Mouse (Mus musculus): Measurements from ENCODE around the gene Ms4a1. TPM values are rescaled to one million over a fixed set of nuclear protein-coding genes. Genes with fewer than 3 reads are reported as not detected.
A peak's percentile ranks its signal among the peaks of the same experiment; 100 is the strongest.
"Not testable (repeated sequence)": the region's sequence is repeated elsewhere in the genome, so short reads cannot be mapped to it uniquely, and the experiment has no call there.

Gene Ms4a1
- not detected for total RNA-seq (2021)
- long read RNA-seq, experiment 1: 0 reads
- long read RNA-seq, experiment 2: 0 reads

- no peak for TF ChIP-seq CTCF (conservative IDR thresholded peaks at IDR 0.05)
Observed at GRCm38 (mm10) chr19:11266052-11266845, at the start of gene Ms4a1. Ms4a1 (minus strand) TSS chr19:11266241.

GRCm38 (mm10) chr19:11314354-11314753 is 48.3 kb upstream of the Ms4a1 start, which contains the start of gene Ms4a14:
Ms4a14 (minus strand) TSS chr19:11314454.
- Histone ChIP-seq H3K27ac (no peak within 1 kb of the TSS), H3K4me3 (no peak within 1 kb of the TSS)
- no peak for TF ChIP-seq CTCF (conservative IDR thresholded peaks at IDR 0.05)
- DNase-seq (ENCODE audit: low spot score in 2 of 2): no peak

More at GRCm38 (mm10) chr19:11266052-11266845, at the start of gene Ms4a1:
- no peak within 1 kb of the TSS for H3K27ac ChIP-seq
- no peak for DNase-seq (ENCODE audit: low spot score in 2 of 2)
- no peak within 1 kb of the TSS for H3K4me3 ChIP-seq

- DNase-seq (ENCODE audit: low spot score in 2 of 2): no peak
- Histone ChIP-seq H3K4me3 (no peak overlapping the region), H3K27ac (no peak overlapping the region)
- TF ChIP-seq CTCF (conservative IDR thresholded peaks at IDR 0.05): no peak
Observed at GRCm38 (mm10) chr19:11308888-11309287, 42.8 kb upstream of the Ms4a1 start.

GRCm38 (mm10) chr19:11299529-11299928 is 33.5 kb upstream of the Ms4a1 start:
- DNase-seq (ENCODE audit: low spot score in 2 of 2); H3K4me3 ChIP-seq: not testable (repeated sequence)

DNA sequence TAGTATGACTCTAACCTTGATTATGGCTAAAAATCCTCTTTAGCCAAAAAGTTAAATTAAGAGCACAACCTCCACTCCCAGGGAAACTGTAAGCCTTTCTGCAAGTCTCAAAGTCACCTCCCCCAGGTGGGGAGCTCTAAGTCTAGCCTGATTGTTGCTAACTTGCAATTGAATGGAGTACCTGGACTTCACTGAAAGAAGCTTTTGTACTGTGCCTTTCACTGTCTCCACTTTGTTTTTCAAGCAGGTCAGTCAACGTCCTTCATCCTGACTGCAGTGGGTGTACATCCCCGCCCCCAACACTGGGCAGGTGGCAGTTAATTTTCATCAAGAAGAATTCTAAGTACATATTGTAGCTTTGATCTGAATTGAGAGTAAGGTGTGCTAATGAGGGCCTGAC is 32.9 kb upstream of the Ms4a1 start:
- no peak overlapping the region for H3K4me3 ChIP-seq
- DNase-seq (ENCODE audit: low spot score in 2 of 2): no peak
- no peak overlapping the region for H3K27ac ChIP-seq
- no peak for TF ChIP-seq CTCF (conservative IDR thresholded peaks at IDR 0.05)

More at GRCm38 (mm10) chr19:11299529-11299928, 33.5 kb upstream of the Ms4a1 start:
- H3K27ac ChIP-seq: not testable (repeated sequence)

GRCm38 (mm10) chr19:11293616-11294015 is 27.6 kb upstream of the Ms4a1 start:
- not testable (repeated sequence) for H3K27ac ChIP-seq; DNase-seq (ENCODE audit: low spot score in 2 of 2)
- H3K4me3 ChIP-seq: peak overlapping the region; percentile 53; the same call in 1 of the 2 replicates

DNA sequence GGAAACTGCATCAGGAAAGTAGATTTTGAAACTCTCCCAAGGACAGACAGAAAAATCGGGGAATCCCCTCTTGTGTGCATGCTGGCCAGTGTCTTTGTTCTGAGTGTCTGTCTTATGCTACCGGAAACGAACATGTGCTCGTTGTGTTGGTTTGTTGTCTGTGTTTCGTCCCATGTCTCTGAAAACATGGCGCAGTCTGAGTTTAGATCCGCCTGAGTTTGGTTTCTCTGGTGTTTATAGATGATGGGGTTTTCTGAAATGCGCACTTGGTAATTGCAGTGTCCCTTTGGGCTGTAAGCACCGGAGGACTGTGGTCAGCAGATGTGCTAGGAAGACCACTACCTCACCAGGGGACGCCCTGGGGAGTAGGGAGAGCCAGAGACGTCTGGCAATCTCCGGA is 26.9 kb upstream of the Ms4a1 start:
- Histone ChIP-seq H3K4me3 (peak overlapping the region; percentile 53), H3K27ac (peak overlapping the region; percentile 57; the same call in 1 of the 2 replicates)
- DNase-seq (ENCODE audit: low spot score in 2 of 2): no peak
- no peak for TF ChIP-seq CTCF (conservative IDR thresholded peaks at IDR 0.05)

DNA sequence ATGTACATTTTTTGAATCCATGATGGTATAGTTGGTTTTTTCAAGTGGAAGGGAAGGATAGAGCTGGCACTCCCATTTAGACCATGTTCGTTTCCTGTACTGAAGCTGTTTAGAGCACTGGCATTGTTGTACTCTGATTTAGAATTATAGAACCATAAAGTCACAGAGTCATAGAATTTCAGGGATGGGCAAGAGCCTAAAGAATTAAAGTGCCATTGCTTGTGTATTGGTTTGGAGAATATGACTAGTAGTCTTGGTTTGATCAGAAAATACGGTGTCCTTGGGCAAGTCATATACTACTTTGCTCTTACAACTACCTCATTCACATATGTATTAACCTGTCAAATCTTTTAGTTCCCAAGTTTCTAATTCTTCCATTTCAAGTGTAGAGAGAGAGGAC is 17.7 kb upstream of the Ms4a1 start, which contains the start of gene Ms4a5:
Gene Ms4a5 (minus strand): TSS at position 101 of the 400 bp plus-strand sequence.
- no peak for DNase-seq (ENCODE audit: low spot score in 2 of 2)
- TF ChIP-seq CTCF (conservative IDR thresholded peaks at IDR 0.05): no peak
- H3K27ac ChIP-seq: no peak within 1 kb of the TSS

DNA sequence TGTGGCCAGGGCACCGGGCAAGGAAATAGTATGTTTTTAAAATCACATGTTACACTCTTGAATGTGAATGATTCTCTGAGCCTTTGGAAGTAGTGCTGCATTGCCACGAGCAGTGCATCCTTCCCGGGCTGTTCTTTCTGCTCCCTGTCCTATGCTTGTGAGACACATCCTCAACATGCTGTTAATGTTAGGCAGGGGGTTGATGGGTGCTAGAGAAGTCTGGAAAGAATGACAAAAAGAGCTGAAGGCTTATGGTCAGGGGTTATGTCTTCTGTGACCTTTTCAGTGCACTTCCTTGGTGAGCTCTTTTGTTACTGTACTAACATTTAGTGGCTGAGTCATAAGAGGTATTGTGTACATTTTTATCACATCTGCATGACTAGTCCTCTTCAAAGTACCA is 14.2 kb upstream of the Ms4a1 start:
- TF ChIP-seq CTCF (conservative IDR thresholded peaks at IDR 0.05): no peak
- Histone ChIP-seq H3K27ac (no peak overlapping the region), H3K4me3 (no peak overlapping the region)
- no peak for DNase-seq (ENCODE audit: low spot score in 2 of 2)

More for the DNA sequence above, 17.7 kb upstream of the Ms4a1 start, which contains the start of gene Ms4a5:
- no peak within 1 kb of the TSS for H3K4me3 ChIP-seq

DNA sequence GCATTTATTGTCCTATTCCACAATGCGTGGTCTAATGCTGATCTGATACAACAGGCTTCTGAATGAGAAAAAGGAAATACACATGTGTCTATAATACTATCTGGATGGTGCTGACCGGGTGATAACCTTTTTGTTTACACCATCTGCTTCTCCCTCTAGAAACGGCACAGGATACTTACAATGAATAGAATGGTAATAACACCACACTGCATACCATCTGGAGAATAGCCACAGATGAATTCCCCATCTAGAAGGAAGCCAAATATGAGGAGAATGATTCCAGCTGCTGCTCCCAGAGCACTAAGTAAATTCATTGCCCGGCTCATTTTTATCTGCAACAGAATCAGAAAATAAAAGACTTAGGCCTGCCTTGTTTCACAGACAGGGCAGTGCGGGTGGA is 10.4 kb upstream of the Ms4a1 start:
- H3K27ac ChIP-seq: no peak overlapping the region
- DNase-seq (ENCODE audit: low spot score in 2 of 2): no peak
- TF ChIP-seq CTCF (conservative IDR thresholded peaks at IDR 0.05): no peak
- no peak overlapping the region for H3K4me3 ChIP-seq

- Histone ChIP-seq H3K4me3 (no peak overlapping the region), H3K27ac (no peak overlapping the region)
- no peak for DNase-seq (ENCODE audit: low spot score in 2 of 2)
- TF ChIP-seq CTCF (conservative IDR thresholded peaks at IDR 0.05): no peak
Observed at GRCm38 (mm10) chr19:11266956-11267355, 915 bp upstream of the Ms4a1 start.

GRCm38 (mm10) chr19:11264602-11265185 is 1.3 kb downstream of the Ms4a1 start:
- no peak for DNase-seq (ENCODE audit: low spot score in 2 of 2)
- TF ChIP-seq CTCF (conservative IDR thresholded peaks at IDR 0.05): no peak
- H3K4me3 ChIP-seq: no peak overlapping the region
- no peak overlapping the region for H3K27ac ChIP-seq

- no peak for DNase-seq (ENCODE audit: low spot score in 2 of 2)
- TF ChIP-seq CTCF (conservative IDR thresholded peaks at IDR 0.05): no peak
- no peak overlapping the region for H3K27ac ChIP-seq
- H3K4me3 ChIP-seq: no peak overlapping the region
Observed at GRCm38 (mm10) chr19:11263549-11263948, 2.5 kb downstream of the Ms4a1 start.

DNA sequence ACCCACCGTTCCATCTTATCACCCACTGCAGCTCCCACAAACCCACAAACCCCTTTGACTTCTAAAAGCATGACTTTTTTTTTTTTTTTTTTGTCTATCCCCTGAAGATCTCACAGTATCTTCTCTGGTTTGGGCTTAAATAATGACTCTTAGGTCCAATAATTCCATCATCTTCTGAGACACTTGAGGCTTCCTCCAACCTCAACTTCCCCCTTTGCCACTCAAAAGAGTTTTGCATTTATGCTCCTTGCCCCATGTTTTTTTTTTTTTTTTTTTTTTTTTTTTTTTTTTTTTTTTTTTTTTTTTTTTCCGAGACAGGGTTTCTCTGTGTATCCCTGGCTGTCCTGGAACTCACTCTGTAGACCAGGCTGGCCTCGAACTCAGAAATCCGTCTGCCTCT is 3.1 kb downstream of the Ms4a1 start:
- H3K4me3 ChIP-seq; DNase-seq (ENCODE audit: low spot score in 2 of 2); H3K27ac ChIP-seq: not testable (repeated sequence)

Measured in layer of hippocampus, adult 2 months (tissue).